Mouse (Mus musculus) limb, embryonic 14.5 days (tissue): ENCODE measurements around the gene Gm38431. TPM values are rescaled to one million over a fixed set of nuclear protein-coding genes. Genes with fewer than 3 reads are reported as not detected.

Experiments
- ATAC-seq: fragments of 200-750 bp; cut with Nextera tagmentation; 2 replicates; pipeline ENCODE4 v1.8.0; 2017; ENCODE audit warnings: low read depth, moderate number of reproducible peaks, moderate TSS enrichment; ENCODE audit not compliant: low FRiP score
- DNase-seq: peaks from one replicate; pipeline ENCODE4 v3.0.0-alpha.2; 2015; ENCODE audit warnings: low spot score
- H3K27ac ChIP-seq: fragments of 300-500 bp; sonication (generic); replicated peaks from 2 replicates; pipeline ENCODE4 v1.5.1; 2014; ENCODE audit warnings: low read depth, mild to moderate bottlenecking, low read length, moderate library complexity, mixed read lengths
- H3K27me3 ChIP-seq: fragments of 300-500 bp; sonication (generic); 2 replicates; pipeline ENCODE4 v1.6.1; 2014; ENCODE audit warnings: low read length, mixed read lengths; ENCODE audit not compliant: control insufficient read depth, insufficient read depth
- H3K36me3 ChIP-seq: fragments of 300-500 bp; sonication (generic); 2 replicates; pipeline ENCODE4 v1.6.1; 2014; ENCODE audit warnings: mild to moderate bottlenecking, low read length, moderate library complexity, mixed read lengths; ENCODE audit not compliant: control insufficient read depth, insufficient read depth
- H3K4me1 ChIP-seq: fragments of 300-500 bp; sonication (generic); 2 replicates; pipeline ENCODE4 v1.6.1; 2014; ENCODE audit warnings: antibody characterized with exemption, low read length, mixed read lengths; ENCODE audit not compliant: control insufficient read depth, insufficient read depth
- H3K4me2 ChIP-seq: fragments of 300-500 bp; sonication (generic); replicated peaks from 2 replicates; pipeline ENCODE4 v1.6.1; 2014; ENCODE audit warnings: low read depth, mild to moderate bottlenecking, low read length, moderate library complexity; ENCODE audit not compliant: severe bottlenecking
- H3K4me3 ChIP-seq: fragments of 300-500 bp; sonication (generic); replicated peaks from 2 replicates; pipeline ENCODE4 v1.5.1; 2014; ENCODE audit warnings: low read length
- H3K9ac ChIP-seq: fragments of 300-500 bp; sonication (generic); 2 replicates; pipeline ENCODE4 v1.6.1; 2014; ENCODE audit warnings: mild to moderate bottlenecking, low read depth, low read length, moderate library complexity; ENCODE audit not compliant: severe bottlenecking
- H3K9me3 ChIP-seq: fragments of 300-500 bp; sonication (generic); 2 replicates; pipeline ENCODE4 v1.6.1; 2016; ENCODE audit warnings: low read length; ENCODE audit not compliant: control insufficient read depth
- POLR2A ChIP-seq: fragments of 200-500 bp; IDR thresholded peaks from 2 replicates; pipeline ENCODE4 v1.8.0; 2012; ENCODE audit warnings: inconsistent platforms, mild to moderate bottlenecking, moderate library complexity, borderline replicate concordance; ENCODE audit not compliant: insufficient read depth, insufficient read length; ENCODE audit errors: extremely low read depth
- whole genome bisulfite sequencing: fragments of 180-500 bp; shearing (Covaris S2); extraction: QIAGEN DNeasy Blood & Tissue Kit; methylation state at CpG from one replicate; pipeline ENCODE4 v1.1.7; 2014; 5-methylcytosine and 5-hydroxymethylcytosine counted together
- polyA plus RNA-seq, 2 experiments: library from polyadenylated mRNA; depleted of rRNA in 1 of 2; stranded (reverse) in 1 of 2; unstranded in 1 of 2; fragments of >200 nt; fragmentation: Nextera tagmentation in 1 of 2; extraction: Ambion mirVana in 1 of 2; gene quantifications; 2 replicates each; pipeline versions ENCODE4 v1.2.1 to v1.2.3; 2012 to 2014

The Gm38431 gene
- polyA plus RNA-seq, 2 experiments: 1.6 to 5.9 TPM

DNA sequence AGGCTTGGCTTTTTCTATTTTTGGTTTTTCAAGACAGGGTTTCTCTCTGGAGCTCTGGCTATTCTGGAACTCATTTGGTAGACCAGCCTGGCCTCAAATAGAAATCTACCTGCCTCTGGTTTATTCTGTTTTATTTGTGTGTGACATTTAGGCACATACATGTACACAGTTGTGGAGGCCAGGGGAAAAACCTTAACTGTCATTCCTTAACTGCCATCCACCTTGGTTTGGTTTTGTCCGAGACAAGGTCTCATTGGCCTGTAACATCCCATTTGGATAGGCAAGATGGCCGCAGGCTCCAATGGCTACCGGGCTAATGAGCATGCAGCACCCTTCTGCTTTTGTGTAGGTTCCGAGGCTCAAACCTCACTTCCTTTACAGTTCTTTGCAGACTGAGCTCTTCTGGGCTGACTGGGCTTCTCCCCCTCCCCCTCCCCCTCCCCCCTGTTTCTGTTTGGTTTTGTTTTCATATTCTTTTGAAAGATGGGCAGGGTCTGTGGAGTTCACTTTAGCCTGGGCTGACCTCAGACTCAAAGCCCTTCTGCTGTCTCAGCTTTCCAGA is 43.6 kb upstream of the Gm38431 start:
- no peaks in the 10 kb centered on the region for H3K27me3 ChIP-seq
- ATAC-seq (no peak), DNase-seq (no peak)
- H3K36me3 ChIP-seq: peaks cover 31% of the 10 kb centered on the region
- H3K4me2 ChIP-seq: no peak overlapping the region
- no peak overlapping the region for H3K27ac ChIP-seq
- H3K9ac ChIP-seq: no peak overlapping the region
- H3K9me3 ChIP-seq: no peaks in the 10 kb centered on the region
- TF ChIP-seq POLR2A: no peak
- WGBS: 76% methylated on average over 4 of the region's 4 CpGs
- no peak overlapping the region for H3K4me3 ChIP-seq
- H3K4me1 ChIP-seq: peaks cover 2% of the 10 kb centered on the region; the same call in 1 of the 2 replicates

DNA sequence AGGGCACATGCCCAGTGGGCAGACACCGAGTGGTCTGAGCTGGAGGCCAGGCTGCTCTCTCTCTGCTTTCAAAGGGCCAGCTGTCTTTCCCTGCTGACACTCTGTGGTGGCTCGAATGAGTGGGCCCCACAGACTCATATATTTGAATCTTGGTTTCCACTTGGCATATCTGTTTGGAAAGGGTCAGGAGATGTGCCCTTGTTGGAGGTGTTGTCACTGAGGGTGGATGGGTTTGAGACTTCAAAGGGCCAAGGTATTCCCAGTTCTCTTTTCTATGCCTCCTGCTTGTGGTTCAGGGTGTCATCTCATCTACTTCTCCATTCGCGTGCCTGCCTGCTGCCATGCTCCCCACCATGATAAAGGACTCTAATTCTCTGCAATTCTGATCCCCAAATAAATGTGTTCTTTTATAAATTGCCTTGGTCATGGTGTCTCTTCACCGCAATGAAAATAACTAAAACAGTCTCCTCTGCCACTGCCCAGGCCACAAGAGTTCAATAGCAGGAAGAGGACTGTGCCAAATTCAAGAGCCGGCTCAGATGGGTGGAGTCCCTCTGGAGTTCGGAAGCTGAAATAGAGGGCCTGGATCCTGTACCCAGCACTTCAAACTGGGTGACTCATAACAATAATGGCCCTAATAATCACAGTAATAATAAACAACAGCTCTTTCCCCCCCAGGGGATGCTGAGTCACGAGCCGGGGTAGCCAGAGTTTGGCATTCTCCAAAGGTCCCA is 43.0 kb upstream of the Gm38431 start:
- Histone ChIP-seq H3K9me3 (no peaks in the 10 kb centered on the region), H3K4me1 (peaks cover 5% of the 10 kb centered on the region; the same call in 1 of the 2 replicates), H3K27me3 (no peaks in the 10 kb centered on the region), H3K36me3 (peaks cover 25% of the 10 kb centered on the region), H3K4me2 (no peak overlapping the region), H3K4me3 (no peak overlapping the region), H3K27ac (no peak overlapping the region), H3K9ac (no peak overlapping the region)
- ATAC-seq (no peak), DNase-seq (no peak)
- no peak for TF ChIP-seq POLR2A
- 68% methylated on average over 9 of the region's 9 CpGs for WGBS

DNA sequence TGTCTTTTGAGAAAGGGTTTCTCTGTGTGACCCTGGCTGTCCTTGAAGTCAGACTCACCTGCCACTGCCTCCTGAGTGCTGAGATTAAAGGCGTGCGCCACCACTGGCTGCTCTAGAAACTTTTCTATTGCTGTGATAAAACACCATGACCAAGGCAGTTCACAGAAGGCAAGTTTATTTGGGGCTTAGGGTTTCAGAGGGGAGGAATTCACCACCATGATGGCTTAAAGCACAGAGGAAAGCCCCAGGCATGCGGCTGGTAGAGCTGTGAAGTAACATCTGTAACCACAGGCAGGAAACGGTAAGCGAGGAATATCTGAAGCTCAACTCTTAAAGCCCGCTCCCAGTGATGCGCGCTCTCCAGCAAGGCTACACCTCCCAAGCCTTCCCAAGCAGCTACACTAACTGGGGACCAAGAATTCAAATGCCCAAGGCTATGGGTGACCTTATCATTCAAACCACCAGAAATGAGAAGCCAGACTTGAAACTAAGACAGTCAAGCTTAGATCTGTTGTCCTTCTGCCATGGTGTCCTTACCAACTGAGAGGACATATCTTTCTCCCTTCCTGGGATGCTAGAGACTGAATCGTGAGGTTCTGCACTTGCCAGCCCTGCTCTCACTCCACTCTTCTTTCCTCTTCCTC is 41.4 kb upstream of the Gm38431 start:
- no peak overlapping the region for H3K4me3 ChIP-seq
- H3K4me1 ChIP-seq: peaks cover 5% of the 10 kb centered on the region; the same call in 1 of the 2 replicates
- TF ChIP-seq POLR2A: no peak
- no peak for ATAC-seq
- H3K27me3 ChIP-seq: no peaks in the 10 kb centered on the region
- H3K9me3 ChIP-seq: no peaks in the 10 kb centered on the region
- no peak for DNase-seq
- no peak overlapping the region for H3K27ac ChIP-seq
- peaks cover 10% of the 10 kb centered on the region for H3K36me3 ChIP-seq
- no peak overlapping the region for H3K9ac ChIP-seq
- no peak overlapping the region for H3K4me2 ChIP-seq
- WGBS: 74% methylated on average over 9 of the region's 9 CpGs

DNA sequence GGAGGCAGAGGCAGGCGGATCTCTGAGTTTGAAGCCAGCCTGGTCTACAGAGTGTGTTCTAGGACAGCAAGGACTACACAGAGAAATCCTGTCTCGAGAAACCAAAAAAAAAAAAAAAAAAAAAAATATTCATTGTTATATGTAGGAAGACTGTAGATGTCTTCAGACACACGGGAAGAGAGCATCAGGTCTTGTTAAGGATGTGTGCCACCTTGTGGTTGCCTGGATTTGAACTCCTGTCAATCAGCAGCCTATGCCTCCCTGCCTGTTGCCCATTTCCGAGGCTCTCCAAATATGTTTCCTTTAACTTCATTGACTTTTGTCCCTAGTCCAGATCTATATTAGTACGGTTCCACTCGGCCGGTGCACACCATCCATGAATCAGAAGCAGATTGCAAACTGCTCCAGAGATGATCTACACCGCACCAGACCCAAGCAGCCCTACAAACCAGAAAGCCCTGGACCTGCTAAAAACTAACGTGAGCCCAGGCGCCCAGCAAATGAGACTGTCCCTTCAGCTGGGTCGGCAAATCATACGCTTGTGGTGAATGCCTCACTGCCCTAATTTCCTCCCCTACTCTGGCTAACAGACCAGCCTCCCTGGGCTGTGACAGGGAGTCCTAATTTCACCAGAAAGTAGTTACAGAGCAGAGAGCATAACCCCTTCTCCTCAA is 40.4 kb upstream of the Gm38431 start:
- 80% methylated on average over 12 of the region's 12 CpGs for WGBS
- TF ChIP-seq POLR2A: no peak
- Histone ChIP-seq H3K4me2 (no peak overlapping the region), H3K9me3 (no peaks in the 10 kb centered on the region), H3K4me3 (no peak overlapping the region), H3K9ac (no peak overlapping the region), H3K36me3 (peaks cover 8% of the 10 kb centered on the region), H3K27ac (no peak overlapping the region), H3K4me1 (peaks cover 5% of the 10 kb centered on the region; the same call in 1 of the 2 replicates), H3K27me3 (no peaks in the 10 kb centered on the region)
- DNase-seq (no peak), ATAC-seq (no peak)
